Mouse (Mus musculus) forebrain, embryonic 16.5 days (tissue): Measurements from ENCODE around the gene Gm21973. TPM values are rescaled to one million over a fixed set of nuclear protein-coding genes. Genes with fewer than 3 reads are reported as not detected.
A peak's percentile ranks its signal among the peaks of the same experiment; 100 is the strongest.

Source experiments
- ATAC-seq: fragments of 200-750 bp; cut with Nextera tagmentation; 2 replicates; pipeline ENCODE4 v1.8.0; 2017; ENCODE audit warnings: mild to moderate bottlenecking, moderate library complexity
- H3K27ac ChIP-seq: fragments of 300-500 bp; sonication (generic); 2 replicates; pipeline ENCODE4 v1.5.1; 2014; ENCODE audit warnings: low read length, control low read depth
- H3K27me3 ChIP-seq: fragments of 300-500 bp; sonication (generic); replicated peaks from 2 replicates; pipeline ENCODE4 v1.6.1; 2014; ENCODE audit warnings: low read length; ENCODE audit not compliant: control insufficient read depth, insufficient read depth
- H3K36me3 ChIP-seq: fragments of 300-500 bp; sonication (generic); 2 replicates; pipeline ENCODE4 v1.6.1; 2014; ENCODE audit not compliant: control insufficient read depth, insufficient read depth
- H3K4me1 ChIP-seq: fragments of 300-500 bp; sonication (generic); replicated peaks from 2 replicates; pipeline ENCODE4 v1.6.1; 2014; ENCODE audit warnings: low read length; ENCODE audit not compliant: control insufficient read depth, insufficient read depth
- H3K4me2 ChIP-seq: fragments of 300-500 bp; sonication (generic); 2 replicates; pipeline ENCODE4 v1.6.1; 2014; ENCODE audit warnings: mild to moderate bottlenecking, low read length, control low read depth
- H3K4me3 ChIP-seq: fragments of 300-500 bp; sonication (generic); replicated peaks from 2 replicates; pipeline ENCODE4 v1.5.1; 2014; ENCODE audit warnings: mild to moderate bottlenecking, low read length, control low read depth
- H3K9ac ChIP-seq: fragments of 300-500 bp; sonication (generic); replicated peaks from 2 replicates; pipeline ENCODE4 v1.6.1; 2014; ENCODE audit warnings: low read depth, low read length, control low read depth
- H3K9me3 ChIP-seq: fragments of 300-500 bp; sonication (generic); 2 replicates; pipeline ENCODE4 v1.6.1; 2016; ENCODE audit warnings: low read length; ENCODE audit not compliant: control insufficient read depth
- WGBS: fragments of 180-500 bp; shearing (Covaris S2); extraction: QIAGEN DNeasy Blood & Tissue Kit; methylation state at CpG from one replicate; pipeline ENCODE4 v1.1.7; 2014; 5-methylcytosine and 5-hydroxymethylcytosine counted together
- polyA plus RNA-seq: library from polyadenylated mRNA; unstranded; fragments of >200 nt; fragmentation: Nextera tagmentation; extraction: Ambion mirVana; gene quantifications from 2 replicates; pipeline ENCODE4 v1.2.1, GENCODE M21; 2015

Gm21973 gene
- polyA plus RNA-seq, 1 experiment from 2014 or later: not detected

DNA sequence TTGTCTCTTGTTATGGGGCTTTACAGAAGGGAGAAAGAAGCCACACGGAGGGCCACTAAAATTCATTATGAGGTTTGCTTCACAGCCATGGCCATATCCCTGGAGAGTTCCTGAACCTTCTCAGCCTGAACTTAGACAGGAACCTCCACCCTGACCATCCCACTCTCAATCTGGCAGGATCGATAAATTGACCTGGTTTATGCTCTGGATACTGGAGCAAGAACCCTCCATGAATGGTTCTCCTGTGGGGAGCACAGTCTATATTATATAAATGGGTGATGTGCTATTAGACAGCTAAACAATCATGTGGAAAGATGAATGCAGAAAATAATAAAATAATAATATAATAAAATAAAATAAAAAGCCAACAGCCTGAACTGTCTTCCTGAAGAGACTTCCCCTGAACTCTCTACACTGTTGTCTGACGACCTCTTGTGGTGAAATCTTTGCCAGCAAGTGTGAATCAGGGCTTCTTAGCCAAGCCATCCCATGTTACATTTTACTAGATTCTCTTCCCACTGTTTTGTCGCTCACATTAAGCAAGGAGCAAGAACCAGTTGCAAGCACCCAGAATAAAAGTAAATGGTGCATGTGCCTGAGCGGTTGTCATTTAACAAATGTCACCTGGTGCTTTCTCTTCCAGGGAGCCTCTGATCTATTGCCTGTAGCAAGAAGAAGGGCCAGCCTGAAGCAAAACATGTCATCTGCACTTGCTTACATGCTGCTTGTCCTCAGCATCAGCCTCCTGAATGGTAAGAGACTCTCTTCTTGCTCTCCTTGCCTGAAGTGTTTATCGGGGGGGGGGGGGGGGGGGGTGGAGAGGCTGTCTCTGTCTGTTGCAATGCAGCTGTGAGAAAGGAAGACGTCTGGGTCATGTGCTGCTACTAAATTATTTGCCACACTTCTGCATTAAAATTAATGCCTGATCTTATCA is 11.4 kb upstream of the Gm21973 start:
- no peaks in the 10 kb centered on the region for H3K27me3 ChIP-seq
- ATAC-seq: peak; percentile 79

DNA sequence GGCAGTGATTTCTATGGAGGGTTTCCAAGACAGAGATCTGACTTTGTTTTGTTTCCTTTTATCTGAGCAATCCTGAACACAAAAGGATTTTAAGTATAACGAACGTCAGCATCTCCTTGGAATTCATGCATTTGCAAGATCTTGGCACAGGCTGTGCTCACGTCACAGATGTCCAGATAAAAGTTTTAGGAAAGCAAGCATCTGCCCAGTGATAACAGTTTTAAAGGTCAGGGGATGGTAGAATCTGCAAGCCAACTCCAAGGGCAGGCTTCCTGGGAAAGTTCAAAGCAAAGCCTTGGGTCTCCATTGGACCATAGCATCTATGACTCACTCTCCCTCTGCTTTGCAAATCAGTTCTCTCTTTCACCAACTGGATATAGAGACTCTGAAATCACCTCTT is 5.4 kb downstream of the Gm21973 start:
- H3K36me3 ChIP-seq: no peaks in the 10 kb centered on the region
- H3K27ac ChIP-seq: no peak overlapping the region
- H3K4me1 ChIP-seq: no peaks in the 10 kb centered on the region
- H3K9me3 ChIP-seq: no peaks in the 10 kb centered on the region
- no peak for ATAC-seq
- H3K27me3 ChIP-seq: no peaks in the 10 kb centered on the region
- no peak overlapping the region for H3K4me2 ChIP-seq
- H3K9ac ChIP-seq: no peak overlapping the region
- H3K4me3 ChIP-seq: no peak overlapping the region
- WGBS: 48% methylated on average over 3 of the region's 3 CpGs

More for the DNA sequence above, 11.4 kb upstream of the Gm21973 start:
- Histone ChIP-seq H3K9ac (no peak overlapping the region), H3K4me3 (no peak overlapping the region), H3K27ac (no peak overlapping the region), H3K36me3 (no peaks in the 10 kb centered on the region), H3K4me1 (no peaks in the 10 kb centered on the region), H3K4me2 (no peak overlapping the region), H3K9me3 (no peaks in the 10 kb centered on the region)
- WGBS: 53% methylated on average over 6 of the region's 7 CpGs

GRCm38 (mm10) chr15:10332566-10332965 is 7.4 kb downstream of the Gm21973 start:
- H3K9ac ChIP-seq: no peak overlapping the region
- ATAC-seq: no peak
- H3K4me1 ChIP-seq: no peaks in the 10 kb centered on the region
- no peak overlapping the region for H3K27ac ChIP-seq
- H3K4me2 ChIP-seq: no peak overlapping the region
- H3K27me3 ChIP-seq: no peaks in the 10 kb centered on the region
- no peaks in the 10 kb centered on the region for H3K9me3 ChIP-seq
- WGBS: 100% methylated on average over 1 of the region's 1 CpGs
- H3K4me3 ChIP-seq: no peak overlapping the region
- H3K36me3 ChIP-seq: no peaks in the 10 kb centered on the region

GRCm38 (mm10) chr15:10338606-10339005 is 13.4 kb downstream of the Gm21973 start:
- H3K27me3 ChIP-seq: no peaks in the 10 kb centered on the region
- no peak for ATAC-seq
- no peak overlapping the region for H3K27ac ChIP-seq
- H3K36me3 ChIP-seq: no peaks in the 10 kb centered on the region
- no peaks in the 10 kb centered on the region for H3K9me3 ChIP-seq
- H3K4me3 ChIP-seq: no peak overlapping the region
- WGBS: 67% methylated on average over 3 of the region's 3 CpGs
- H3K4me1 ChIP-seq: no peaks in the 10 kb centered on the region
- H3K9ac ChIP-seq: no peak overlapping the region
- H3K4me2 ChIP-seq: no peak overlapping the region

DNA sequence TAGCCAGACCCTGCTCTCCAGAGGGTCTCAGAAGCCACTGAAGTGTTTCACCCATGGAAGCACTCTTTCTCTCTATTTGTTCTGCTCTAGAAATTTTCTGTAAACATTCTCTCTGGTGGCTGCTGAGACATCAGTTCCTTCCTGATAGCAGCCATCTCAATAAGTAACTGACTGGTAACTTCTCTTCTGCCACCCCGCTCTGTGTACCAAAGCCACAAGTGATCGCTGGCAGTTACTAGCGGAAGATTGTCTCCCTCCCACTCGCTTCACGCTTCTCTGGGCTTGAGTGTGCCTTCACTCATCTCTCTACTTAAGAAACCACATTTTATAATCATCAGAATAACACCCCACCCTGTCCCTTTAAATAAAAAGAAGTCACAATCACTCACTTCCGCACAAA is 21.9 kb downstream of the Gm21973 start:
- 92% methylated on average over 6 of the region's 6 CpGs for WGBS

GRCm38 (mm10) chr15:10358039-10358948 is 33.1 kb downstream of the Gm21973 start, which contains the start of gene Agxt2:
Agxt2 (plus strand) TSS chr15:10358532.
- ATAC-seq: no peak
- Histone ChIP-seq H3K4me1 (no peaks in the 10 kb centered on the region), H3K36me3 (no peaks in the 10 kb centered on the region), H3K27me3 (no peaks in the 10 kb centered on the region), H3K4me2 (no peak within 1 kb of the TSS), H3K27ac (no peak within 1 kb of the TSS), H3K9me3 (no peaks in the 10 kb centered on the region), H3K4me3 (no peak within 1 kb of the TSS), H3K9ac (no peak within 1 kb of the TSS)
- 81% methylated on average over 9 of the region's 9 CpGs for WGBS

More for the DNA sequence above, 21.9 kb downstream of the Gm21973 start:
- no peak overlapping the region for H3K4me2 ChIP-seq
- no peak overlapping the region for H3K27ac ChIP-seq
- H3K36me3 ChIP-seq: no peaks in the 10 kb centered on the region
- H3K27me3 ChIP-seq: no peaks in the 10 kb centered on the region
- H3K9ac ChIP-seq: no peak overlapping the region
- H3K9me3 ChIP-seq: no peaks in the 10 kb centered on the region
- no peaks in the 10 kb centered on the region for H3K4me1 ChIP-seq
- ATAC-seq: no peak
- H3K4me3 ChIP-seq: no peak overlapping the region

- H3K9ac ChIP-seq: no peak overlapping the region
- 98% methylated on average over 2 of the region's 2 CpGs for WGBS
- no peak for ATAC-seq
- no peak overlapping the region for H3K4me3 ChIP-seq
- no peaks in the 10 kb centered on the region for H3K36me3 ChIP-seq
- no peaks in the 10 kb centered on the region for H3K9me3 ChIP-seq
- H3K4me2 ChIP-seq: no peak overlapping the region
- H3K4me1 ChIP-seq: no peaks in the 10 kb centered on the region
- H3K27ac ChIP-seq: no peak overlapping the region
- no peaks in the 10 kb centered on the region for H3K27me3 ChIP-seq
Measured at GRCm38 (mm10) chr15:10366331-10366730, 41.2 kb downstream of the Gm21973 start.

DNA sequence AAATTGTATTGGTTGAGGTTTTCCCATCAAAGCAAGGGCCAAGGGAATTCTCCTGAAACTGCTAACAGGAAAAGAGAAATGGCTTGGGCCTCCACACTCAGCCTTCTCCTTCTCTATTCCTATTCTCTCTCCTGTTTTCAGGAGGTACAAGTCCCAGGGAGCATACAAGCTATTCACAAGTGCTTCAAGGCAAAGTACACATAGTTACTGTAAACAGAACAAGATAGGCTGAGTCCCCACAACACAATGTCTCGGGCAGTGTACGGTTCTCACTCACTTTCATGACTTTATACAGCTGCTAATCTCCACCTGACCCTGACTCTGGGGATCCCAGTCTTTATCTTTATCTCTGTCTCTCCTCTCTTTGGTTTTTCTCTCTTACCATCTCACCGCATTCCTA is 50.2 kb downstream of the Gm21973 start:
- H3K4me3 ChIP-seq: no peak overlapping the region
- H3K4me1 ChIP-seq: no peaks in the 10 kb centered on the region
- H3K9me3 ChIP-seq: no peaks in the 10 kb centered on the region
- ATAC-seq: no peak
- H3K36me3 ChIP-seq: no peaks in the 10 kb centered on the region
- H3K4me2 ChIP-seq: no peak overlapping the region
- H3K9ac ChIP-seq: no peak overlapping the region
- WGBS: 90% methylated on average over 3 of the region's 3 CpGs
- H3K27me3 ChIP-seq: no peaks in the 10 kb centered on the region
- no peak overlapping the region for H3K27ac ChIP-seq

DNA sequence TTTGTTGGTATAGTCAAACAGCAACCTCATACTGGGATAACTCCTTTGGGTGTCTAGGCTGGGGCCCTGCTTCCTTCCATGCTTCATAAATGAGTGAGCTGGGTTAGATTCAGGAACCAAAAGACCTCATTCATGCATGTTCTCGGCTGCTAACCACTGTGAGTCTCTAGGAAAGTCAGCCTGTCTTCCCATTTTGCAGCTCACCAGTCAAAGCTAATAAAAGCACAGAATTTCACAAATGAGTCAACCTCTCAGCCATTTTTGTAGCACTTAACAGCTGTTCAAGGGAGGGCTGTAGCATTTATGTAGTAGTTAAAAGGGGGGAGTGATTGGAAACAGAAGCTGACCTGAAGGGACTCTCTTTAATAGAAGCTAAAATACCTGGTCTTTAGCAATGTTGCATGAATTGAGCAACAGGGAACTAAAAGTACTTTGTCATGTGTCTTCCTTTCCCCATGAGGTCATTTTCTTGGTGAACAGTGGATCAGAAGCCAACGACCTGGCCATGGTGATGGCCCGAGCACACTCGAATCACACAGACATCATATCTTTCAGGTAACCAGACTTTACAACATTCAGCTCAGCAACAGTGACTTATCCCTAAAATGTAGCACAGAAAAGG is 53.3 kb downstream of the Gm21973 start:
- Histone ChIP-seq H3K4me3 (no peak overlapping the region), H3K4me1 (no peaks in the 10 kb centered on the region), H3K9ac (no peak overlapping the region), H3K4me2 (no peak overlapping the region), H3K9me3 (no peaks in the 10 kb centered on the region), H3K27me3 (no peaks in the 10 kb centered on the region), H3K27ac (no peak overlapping the region), H3K36me3 (no peaks in the 10 kb centered on the region)
- ATAC-seq: no peak
- WGBS: 93% methylated on average over 4 of the region's 4 CpGs
